Mouse (Mus musculus) heart, embryonic 10.5 days (tissue): Measurements from ENCODE around the gene Lrrk1. TPM values are rescaled to one million over a fixed set of nuclear protein-coding genes. Genes with fewer than 3 reads are reported as not detected.

ENCODE experiments used
- DNase-seq: peaks from one replicate; pipeline ENCODE4 v3.0.0-alpha.2; 2017; ENCODE audit warnings: low spot score
- H3K27ac ChIP-seq: fragments of 300-500 bp; sonication (generic); 2 replicates; pipeline ENCODE4 v1.5.1; 2016; ENCODE audit warnings: mild to moderate bottlenecking
- H3K27me3 ChIP-seq: fragments of 300-500 bp; sonication (generic); 2 replicates; pipeline ENCODE4 v1.6.1; 2016; ENCODE audit warnings: mild to moderate bottlenecking; ENCODE audit not compliant: poor library complexity, insufficient read depth, severe bottlenecking
- H3K36me3 ChIP-seq: fragments of 300-500 bp; sonication (generic); 2 replicates; pipeline ENCODE4 v1.6.1; 2016; ENCODE audit warnings: mild to moderate bottlenecking, moderate library complexity
- H3K4me1 ChIP-seq: fragments of 300-500 bp; sonication (generic); 2 replicates; pipeline ENCODE4 v1.6.1; 2016; ENCODE audit warnings: mild to moderate bottlenecking
- H3K4me3 ChIP-seq: fragments of 300-500 bp; sonication (generic); 2 replicates; pipeline ENCODE4 v1.5.1; 2016; ENCODE audit warnings: mild to moderate bottlenecking, moderate library complexity
- H3K9me3 ChIP-seq: fragments of 300-500 bp; sonication (generic); 2 replicates; pipeline ENCODE4 v1.6.1; 2016; ENCODE audit warnings: mild to moderate bottlenecking, moderate library complexity
- WGBS: fragments of 180-500 bp; shearing (Covaris S2); methylation state at CpG from one replicate; pipeline ENCODE4 v1.1.7; 2016; 5-methylcytosine and 5-hydroxymethylcytosine counted together
- microRNA-seq: library from miRNA; unstranded; fragments of <30 nt; microRNA quantifications from one replicate; pipeline ENCODE4, GENCODE M21; 2017
- polyA plus RNA-seq: library from polyadenylated mRNA; unstranded; fragments of >200 nt; fragmentation: Nextera tagmentation; extraction: Ambion mirVana; gene quantifications from 2 replicates; pipeline ENCODE4 v1.2.1, GENCODE M21; 2016

Gene Lrrk1
- polyA plus RNA-seq, 1 experiment from 2014 or later, result 9.9 TPM

DNA sequence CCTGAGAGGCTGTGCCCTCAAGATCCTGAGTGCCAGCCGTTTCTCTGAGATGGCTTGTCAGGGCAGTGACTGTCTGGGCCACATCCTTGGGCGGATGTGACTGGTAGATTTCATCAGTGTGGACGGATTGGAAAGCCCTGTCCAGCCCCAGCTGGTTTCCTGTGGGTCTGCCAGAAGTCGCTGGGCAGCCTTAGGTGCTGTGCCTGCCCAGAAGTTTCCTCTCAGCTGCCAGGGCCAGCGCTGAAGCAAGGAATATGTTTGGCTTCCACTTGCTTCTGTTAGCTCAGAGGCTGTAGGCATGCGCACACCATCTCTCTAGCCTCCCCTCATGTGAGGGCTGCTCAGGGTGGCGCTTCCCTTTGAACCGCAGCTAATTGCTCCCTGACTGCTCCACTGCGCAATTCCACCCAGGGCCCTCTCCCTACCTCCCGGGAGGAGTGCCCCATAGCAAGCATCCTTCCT lies 209.0 kb downstream of the Lrrk1 start:
- WGBS, result 61% methylated on average over 10 of the region's 10 CpGs
- H3K27ac ChIP-seq, result peak overlapping the region; percentile 39; the same call in 1 of the 2 replicates

DNA sequence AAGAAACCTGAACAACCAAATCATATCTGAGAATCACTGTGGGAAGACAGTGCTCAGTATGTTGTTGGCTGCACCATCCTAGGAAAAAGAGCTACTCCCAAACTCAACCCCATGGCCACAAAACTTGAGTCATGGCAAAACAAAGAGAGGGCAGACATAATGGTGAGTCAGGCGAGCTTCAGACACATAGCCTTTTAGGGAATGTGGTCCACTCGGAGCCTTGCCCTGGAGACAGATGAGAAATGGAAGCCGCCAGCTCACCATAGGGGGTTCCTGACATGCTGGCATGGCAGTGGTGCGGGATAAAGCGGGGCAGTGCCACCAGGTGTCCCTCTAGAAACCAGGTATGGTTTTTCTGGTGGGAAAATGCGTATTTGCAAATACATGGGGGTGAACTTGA lies 210.0 kb downstream of the Lrrk1 start:
- H3K36me3 ChIP-seq, result peaks cover 22% of the 10 kb centered on the region
- H3K27me3 ChIP-seq, result no peaks in the 10 kb centered on the region
- 85% methylated on average over 6 of the region's 6 CpGs for WGBS
- H3K27ac ChIP-seq, result no peak overlapping the region
- DNase-seq, result no peak
- H3K9me3 ChIP-seq, result no peaks in the 10 kb centered on the region
- no peak overlapping the region for H3K4me3 ChIP-seq
- H3K4me1 ChIP-seq, result peaks cover 22% of the 10 kb centered on the region

More for the DNA sequence above, 209.0 kb downstream of the Lrrk1 start:
- Histone ChIP-seq H3K4me3 (no peak overlapping the region), H3K36me3 (peaks cover 16% of the 10 kb centered on the region), H3K9me3 (no peaks in the 10 kb centered on the region), H3K27me3 (no peaks in the 10 kb centered on the region), H3K4me1 (peaks cover 22% of the 10 kb centered on the region)
- DNase-seq, result peak; percentile 50

DNA sequence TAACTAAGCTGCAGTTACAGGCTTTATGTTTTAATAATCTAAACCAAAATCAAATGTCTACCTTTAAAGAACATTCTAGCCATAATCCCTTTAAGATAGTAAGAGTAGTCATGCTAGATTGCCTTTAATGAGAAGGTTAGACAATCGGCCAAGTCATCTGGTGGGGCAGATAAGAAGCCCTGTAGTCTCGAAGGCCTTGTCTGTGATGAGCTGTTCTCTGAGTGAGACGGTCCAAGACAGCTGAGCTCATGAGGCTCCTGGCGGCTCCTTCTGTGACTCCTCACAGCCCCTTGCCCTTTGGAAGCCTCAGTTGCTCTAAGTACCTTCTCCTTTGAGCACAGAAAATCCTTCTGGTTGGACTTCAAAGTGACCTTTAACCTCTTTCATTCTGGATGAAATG lies 211.2 kb downstream of the Lrrk1 start:
- WGBS, result 44% methylated on average over 4 of the region's 4 CpGs
- no peaks in the 10 kb centered on the region for H3K9me3 ChIP-seq
- no peak overlapping the region for H3K4me3 ChIP-seq
- no peak overlapping the region for H3K27ac ChIP-seq
- H3K36me3 ChIP-seq, result peaks cover 29% of the 10 kb centered on the region
- no peak for DNase-seq
- H3K4me1 ChIP-seq, result peaks cover 22% of the 10 kb centered on the region
- H3K27me3 ChIP-seq, result no peaks in the 10 kb centered on the region

Small RNAs within 50 kb of the gene (microRNA-seq; reads per million reads assigned to microRNA genes)
- not detected for gene Mir7057

Other genes with a start within 250 kb of the Lrrk1 start
- not detected in 2 replicates for gene Gm10974, start 22.4 kb downstream of the Lrrk1 start, polyA plus RNA-seq
- 0.95 and 1.6 TPM in 2 replicates for gene Aldh1a3, start 39.2 kb upstream of the Lrrk1 start, polyA plus RNA-seq